Comparison of ENCODE assay signal across 8 mouse cellular contexts in genomic region chr16:96852383-96852782, GRCm38 (mm10).
DNase-seq lines count a peak whose midpoint lies in the region; ATAC-seq lines count a peak whose summit lies in the region.

No protein-coding gene starts in this region.

- DNase-seq in heart, adult 11 months: peak; percentile 76
- no peak for DNase-seq in heart, postnatal 25 days (ENCODE audit: low spot score)
- peak; percentile 37 for DNase-seq in A20 (ENCODE audit: low read depth, low spot score)
- DNase-seq in adrenal gland, postnatal 36 days: peak; percentile 27 to 66
- DNase-seq in embryonic facial prominence, embryonic 11.5 days (ENCODE audit: low spot score): peak; percentile 73
- peak; percentile 10 to 22 for DNase-seq in kidney, postnatal 4 days
- DNase-seq in naive thymus-derived CD4-positive, alpha-beta T cell, adult 2 months (ENCODE audit: low read depth): peak; percentile 1

- WGBS in embryonic facial prominence, embryonic 11.5 days: 13% methylated on average over 4 of the region's 4 CpGs

- H3K4me1 ChIP-seq in embryonic facial prominence, embryonic 11.5 days (ENCODE audit: control insufficient read depth, insufficient read depth, low read length): no peaks in the 10 kb centered on the region

- H3K27ac ChIP-seq in embryonic facial prominence, embryonic 11.5 days (replicated peaks; ENCODE audit: low read depth, low read length): no peak overlapping the region

- H3K9me3 ChIP-seq in embryonic facial prominence, embryonic 11.5 days (replicated peaks; ENCODE audit: control insufficient read depth, low read length): no peaks in the 10 kb centered on the region

- H3K4me2 ChIP-seq in embryonic facial prominence, embryonic 11.5 days (ENCODE audit: low read depth, low read length): no peak overlapping the region

- H3K4me3 ChIP-seq in embryonic facial prominence, embryonic 11.5 days (ENCODE audit: low read depth, low read length): no peak overlapping the region

- H3K36me3 ChIP-seq in embryonic facial prominence, embryonic 11.5 days (replicated peaks; ENCODE audit: control insufficient read depth, insufficient read depth, low read depth, low read length): no peaks in the 10 kb centered on the region

- H3K9ac ChIP-seq in embryonic facial prominence, embryonic 11.5 days (replicated peaks; ENCODE audit: low read length): no peak overlapping the region

- intact Hi-C loops in heart, postnatal 25 days (cut with DNase I): loop anchor here (5.0 to 10.0 kb wide), 2 partner anchors 162 to 420 kb away; no protein-coding TSS in a partner anchor

- ATAC-seq in embryonic facial prominence, embryonic 11.5 days (replicated peaks; ENCODE audit: insufficient number of reproducible peaks, low FRiP score, low TSS enrichment, low read depth): no peak
- ATAC-seq in activated CD4-positive, CD25-positive, alpha-beta regulatory T cell, adult 4 months: no peak

- no peaks in the 10 kb centered on the region for H3K27me3 ChIP-seq in embryonic facial prominence, embryonic 11.5 days (ENCODE audit: control insufficient read depth, insufficient read depth, low read length)
